Mouse (Mus musculus) midbrain, embryonic 11.5 days (tissue): ENCODE data around the gene Ttc16. TPM values are rescaled to one million over a fixed set of nuclear protein-coding genes. Genes with fewer than 3 reads are reported as not detected.
A peak's percentile ranks its signal among the peaks of the same experiment; 100 is the strongest.

ENCODE experiments used
- ATAC-seq: fragments of 200-750 bp; cut with Nextera tagmentation; 2 replicates; pipeline ENCODE4 v1.8.0; 2017; ENCODE audit warnings: moderate TSS enrichment, moderate library complexity; ENCODE audit not compliant: low FRiP score
- DNase-seq: peaks from one replicate; pipeline ENCODE4 v3.0.0; 2015; ENCODE audit warnings: low spot score; ENCODE audit errors: missing footprints
- H3K27ac ChIP-seq: fragments of 300-500 bp; sonication (generic); 2 replicates; pipeline ENCODE4 v1.5.1; 2014; ENCODE audit warnings: low read depth, low read length
- H3K27me3 ChIP-seq: fragments of 300-500 bp; sonication (generic); 2 replicates; pipeline ENCODE4 v1.6.1; 2014; ENCODE audit warnings: mild to moderate bottlenecking, low read length, moderate library complexity, mixed read lengths; ENCODE audit not compliant: control insufficient read depth, insufficient read depth
- H3K36me3 ChIP-seq: fragments of 300-500 bp; sonication (generic); 2 replicates; pipeline ENCODE4 v1.6.1; 2014; ENCODE audit warnings: mild to moderate bottlenecking, low read length, moderate library complexity, mixed read lengths; ENCODE audit not compliant: control insufficient read depth, insufficient read depth
- H3K4me1 ChIP-seq: fragments of 300-500 bp; sonication (generic); 2 replicates; pipeline ENCODE4 v1.6.1; 2014; ENCODE audit warnings: low read length; ENCODE audit not compliant: control insufficient read depth, insufficient read depth
- H3K4me2 ChIP-seq: fragments of 300-500 bp; sonication (generic); 2 replicates; pipeline ENCODE4 v1.6.1; 2014; ENCODE audit warnings: mild to moderate bottlenecking, moderate library complexity
- H3K4me3 ChIP-seq: fragments of 300-500 bp; sonication (generic); 2 replicates; pipeline ENCODE4 v1.5.1; 2014; ENCODE audit warnings: low read depth, low read length
- H3K9ac ChIP-seq: fragments of 300-500 bp; sonication (generic); 2 replicates; pipeline ENCODE4 v1.6.1; 2014; ENCODE audit warnings: low read length
- H3K9me3 ChIP-seq: fragments of 300-500 bp; sonication (generic); 2 replicates; pipeline ENCODE4 v1.6.1; 2016; ENCODE audit warnings: low read length; ENCODE audit not compliant: control insufficient read depth
- WGBS: fragments of 180-500 bp; shearing (Covaris S2); extraction: QIAGEN DNeasy Blood & Tissue Kit; methylation state at CpG from one replicate; pipeline ENCODE4 v1.1.7; 2014; 5-methylcytosine and 5-hydroxymethylcytosine counted together
- polyA plus RNA-seq: library from polyadenylated mRNA; unstranded; fragments of >200 nt; fragmentation: Nextera tagmentation; extraction: Ambion mirVana; gene quantifications from 2 replicates; pipeline ENCODE4 v1.2.1, GENCODE M21; 2014

Ttc16 gene
- 0.26 and 0.30 TPM in 2 replicates for polyA plus RNA-seq

DNA sequence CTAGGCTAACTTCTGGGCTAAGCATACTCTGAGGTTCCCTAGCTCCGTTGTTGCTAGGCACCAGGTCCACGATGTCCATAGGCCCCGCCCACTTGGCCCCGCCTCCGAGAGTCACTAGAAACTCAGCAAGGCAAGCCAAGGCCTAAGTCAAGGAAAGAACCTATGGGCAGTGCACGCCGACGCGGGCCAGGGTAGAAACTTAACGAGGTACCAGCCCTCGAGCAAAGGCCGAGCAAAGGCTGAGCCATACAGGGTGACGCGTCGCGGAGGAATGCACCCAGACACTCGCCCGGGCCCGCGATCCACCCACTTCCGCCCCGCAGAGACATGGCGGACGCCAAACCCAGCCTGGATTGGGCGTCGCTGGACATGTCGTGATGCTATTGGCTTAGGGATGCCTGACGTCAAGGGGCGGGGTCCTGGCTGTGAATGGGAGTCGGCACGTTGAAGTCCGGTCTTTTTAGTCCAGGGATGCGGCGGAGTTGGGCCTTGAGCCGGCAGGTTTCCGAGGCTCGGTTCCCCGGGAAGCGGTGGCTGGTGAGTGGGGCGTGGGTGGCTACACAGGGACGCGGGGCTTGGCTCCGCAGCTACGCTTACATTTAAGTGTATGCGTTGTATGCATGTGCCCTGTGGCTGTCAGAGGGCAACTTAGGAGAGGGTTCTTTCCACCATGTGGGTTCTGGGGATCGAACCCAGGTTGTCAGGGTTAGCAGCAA, at the start of gene Ttc16, which contains the start of gene Ptrh1:
TSS of gene Ttc16 (minus strand) at position 275 of the 716 bp plus-strand sequence.
TSS of gene Ptrh1 (plus strand) at position 428 of the 716 bp plus-strand sequence.
- H3K9ac ChIP-seq: peak within 1 kb of the TSS; percentile 58
- ATAC-seq: peak; percentile 97
- under 1% methylated on average over 46 of the region's 46 CpGs for WGBS

DNA sequence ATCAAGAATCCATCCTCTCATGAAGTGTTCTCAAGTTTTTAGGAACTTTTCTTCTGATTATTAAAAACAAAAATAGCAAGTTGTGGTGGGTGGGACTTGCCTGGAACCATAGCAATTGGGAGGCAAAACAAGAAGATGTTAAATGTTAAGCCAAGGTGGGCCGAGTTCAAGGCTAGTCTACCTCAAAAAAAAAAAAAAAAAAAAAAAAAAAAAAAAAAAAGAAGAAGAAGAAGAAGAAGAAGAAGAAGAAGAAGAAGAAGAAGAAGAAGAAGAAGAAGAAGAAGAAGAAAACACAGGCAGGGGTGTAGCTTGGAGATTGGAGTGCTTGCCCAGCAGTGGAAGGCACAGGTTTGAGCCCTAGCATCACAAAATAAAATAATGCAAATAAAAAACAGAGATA, 49.3 kb upstream of the Ttc16 start:
- 100% methylated on average over 1 of the region's 1 CpGs for WGBS
- H3K36me3 ChIP-seq: no peaks in the 10 kb centered on the region
- DNase-seq (no peak), ATAC-seq (no peak)
- H3K4me2 ChIP-seq: no peak overlapping the region
- H3K4me3 ChIP-seq: no peak overlapping the region
- H3K27me3 ChIP-seq: no peaks in the 10 kb centered on the region
- peaks cover 7% of the 10 kb centered on the region for H3K4me1 ChIP-seq
- H3K9me3 ChIP-seq: no peaks in the 10 kb centered on the region
- H3K27ac ChIP-seq: peak overlapping the region; percentile 67; the same call in 1 of the 2 replicates
- H3K9ac ChIP-seq: no peak overlapping the region

More for the DNA sequence above, at the start of gene Ttc16, which contains the start of gene Ptrh1:
- DNase-seq: peak; percentile 99
- H3K4me2 ChIP-seq: peak within 1 kb of the TSS; percentile 76
- H3K27ac ChIP-seq: no peak within 1 kb of the TSS
- no peaks in the 10 kb centered on the region for H3K9me3 ChIP-seq
- peak within 1 kb of the TSS; percentile 54 for H3K4me3 ChIP-seq
- no peaks in the 10 kb centered on the region for H3K36me3 ChIP-seq
- no peaks in the 10 kb centered on the region for H3K27me3 ChIP-seq
- H3K4me1 ChIP-seq: peaks cover 12% of the 10 kb centered on the region; the same call in 1 of the 2 replicates

DNA sequence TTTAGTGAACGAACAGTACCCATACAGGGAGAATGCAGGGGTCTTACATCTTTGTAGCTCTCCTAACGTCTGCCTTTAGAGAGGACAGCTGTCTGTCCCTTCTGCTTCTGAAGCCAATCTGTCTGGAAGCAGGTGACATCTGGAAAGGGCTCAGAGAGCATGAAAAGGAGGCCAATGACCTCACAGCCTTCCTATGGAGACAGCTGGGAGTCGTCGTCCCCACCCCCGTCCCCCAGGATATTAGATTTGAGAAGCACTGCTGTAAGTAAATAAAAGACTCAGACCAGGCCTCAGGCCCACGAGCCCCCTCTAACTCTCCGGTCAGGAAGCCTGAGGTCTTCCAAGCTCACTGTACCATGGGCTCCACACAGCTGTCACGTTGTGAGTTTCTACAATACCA, 48.7 kb upstream of the Ttc16 start:
- Histone ChIP-seq H3K27ac (peak overlapping the region; percentile 67), H3K27me3 (no peaks in the 10 kb centered on the region), H3K4me2 (no peak overlapping the region), H3K4me3 (no peak overlapping the region), H3K36me3 (no peaks in the 10 kb centered on the region), H3K4me1 (peaks cover 7% of the 10 kb centered on the region), H3K9ac (no peak overlapping the region), H3K9me3 (no peaks in the 10 kb centered on the region)
- DNase-seq: peak; percentile 87
- peak; percentile 38; the same call in 1 of the 2 replicates for ATAC-seq
- WGBS: 42% methylated on average over 8 of the region's 8 CpGs

DNA sequence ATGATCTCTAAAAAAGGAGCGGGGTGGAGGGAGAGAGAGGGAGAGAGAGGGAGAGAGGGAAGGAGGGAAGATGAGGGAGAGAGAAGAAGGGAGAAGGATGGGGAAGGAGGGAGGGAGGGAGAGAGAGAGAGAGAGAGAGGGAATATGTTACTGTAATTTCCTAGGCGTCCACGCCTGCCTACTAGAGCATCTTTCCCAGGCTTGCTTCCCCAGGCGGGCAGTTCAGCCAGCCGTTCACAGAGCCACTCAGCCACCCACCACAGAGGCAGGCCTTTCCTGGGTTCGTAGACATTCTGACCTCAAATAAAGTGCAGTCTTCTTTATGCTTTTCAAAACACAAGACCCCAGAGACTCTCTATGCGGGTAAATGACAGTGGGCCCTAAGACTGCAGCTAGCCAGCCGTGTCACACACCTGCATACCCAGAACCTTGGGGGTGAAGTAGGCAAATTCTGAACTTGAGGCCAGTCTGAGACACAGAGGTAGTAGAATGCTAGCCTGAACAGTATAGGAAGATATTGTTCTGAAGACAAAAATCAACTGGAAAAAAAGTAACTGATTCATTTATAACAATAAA, 48.2 kb upstream of the Ttc16 start:
- Histone ChIP-seq H3K4me3 (no peak overlapping the region), H3K9ac (peak overlapping the region; percentile 13; the same call in 1 of the 2 replicates), H3K4me1 (peaks cover 7% of the 10 kb centered on the region), H3K9me3 (no peaks in the 10 kb centered on the region), H3K4me2 (no peak overlapping the region), H3K36me3 (no peaks in the 10 kb centered on the region), H3K27me3 (no peaks in the 10 kb centered on the region), H3K27ac (peak overlapping the region; percentile 67; the same call in 1 of the 2 replicates)
- DNase-seq (peak; percentile 83), ATAC-seq (no peak)
- 74% methylated on average over 8 of the region's 8 CpGs for WGBS

DNA sequence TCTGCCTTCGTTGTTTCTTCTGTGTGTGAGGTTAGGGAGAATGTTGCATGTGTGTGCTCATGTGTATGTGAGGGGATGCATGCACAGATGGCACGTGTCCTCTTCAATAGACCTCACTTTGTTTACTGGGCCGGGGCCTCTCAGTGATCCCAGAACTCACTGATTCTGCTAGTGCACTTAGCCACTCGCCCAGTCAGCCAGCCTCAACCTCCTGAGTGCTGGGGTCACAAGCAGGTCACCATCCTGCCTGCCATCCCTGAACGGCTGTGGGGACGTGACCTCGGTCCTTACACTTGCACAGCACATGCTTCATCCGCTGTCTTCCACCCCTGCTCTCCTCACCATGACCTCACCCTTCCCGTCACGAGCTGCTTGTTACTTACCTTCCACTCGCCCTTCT, 47.7 kb upstream of the Ttc16 start:
- no peak overlapping the region; the same call in 1 of the 2 replicates for H3K27ac ChIP-seq
- WGBS: 65% methylated on average over 11 of the region's 11 CpGs
- DNase-seq: no peak

DNA sequence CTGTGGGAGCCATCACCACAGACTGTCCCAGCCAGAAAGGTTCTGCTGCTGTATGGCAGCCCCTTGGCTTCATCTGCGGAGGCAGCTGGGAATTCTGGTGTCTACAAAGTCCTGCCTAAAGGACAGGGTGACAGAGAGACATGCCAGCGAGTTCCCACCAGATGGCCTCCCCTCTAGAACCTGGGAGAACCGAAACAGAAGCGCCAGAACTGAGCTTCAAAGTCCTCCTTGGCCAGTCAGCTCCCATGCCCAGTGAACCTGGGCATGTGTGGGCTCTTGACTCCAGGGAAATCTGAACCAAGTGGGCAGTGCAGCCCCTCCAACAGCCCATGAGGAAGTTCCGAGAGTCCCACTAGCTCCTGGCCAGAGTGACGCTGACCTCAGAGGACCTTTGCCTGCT, 47.2 kb upstream of the Ttc16 start:
- Histone ChIP-seq H3K27ac (no peak overlapping the region), H3K9me3 (no peaks in the 10 kb centered on the region), H3K9ac (no peak overlapping the region), H3K27me3 (no peaks in the 10 kb centered on the region), H3K4me1 (peaks cover 7% of the 10 kb centered on the region), H3K4me2 (no peak overlapping the region), H3K4me3 (no peak overlapping the region), H3K36me3 (no peaks in the 10 kb centered on the region)
- DNase-seq: no peak
- no peak for ATAC-seq
- WGBS: 79% methylated on average over 6 of the region's 6 CpGs

More for the DNA sequence above, 47.7 kb upstream of the Ttc16 start:
- H3K9me3 ChIP-seq: no peaks in the 10 kb centered on the region
- H3K9ac ChIP-seq: peak overlapping the region; percentile 13; the same call in 1 of the 2 replicates
- H3K4me2 ChIP-seq: no peak overlapping the region
- no peaks in the 10 kb centered on the region for H3K36me3 ChIP-seq
- H3K4me1 ChIP-seq: peaks cover 7% of the 10 kb centered on the region
- ATAC-seq: no peak
- no peak overlapping the region for H3K4me3 ChIP-seq
- H3K27me3 ChIP-seq: no peaks in the 10 kb centered on the region

DNA sequence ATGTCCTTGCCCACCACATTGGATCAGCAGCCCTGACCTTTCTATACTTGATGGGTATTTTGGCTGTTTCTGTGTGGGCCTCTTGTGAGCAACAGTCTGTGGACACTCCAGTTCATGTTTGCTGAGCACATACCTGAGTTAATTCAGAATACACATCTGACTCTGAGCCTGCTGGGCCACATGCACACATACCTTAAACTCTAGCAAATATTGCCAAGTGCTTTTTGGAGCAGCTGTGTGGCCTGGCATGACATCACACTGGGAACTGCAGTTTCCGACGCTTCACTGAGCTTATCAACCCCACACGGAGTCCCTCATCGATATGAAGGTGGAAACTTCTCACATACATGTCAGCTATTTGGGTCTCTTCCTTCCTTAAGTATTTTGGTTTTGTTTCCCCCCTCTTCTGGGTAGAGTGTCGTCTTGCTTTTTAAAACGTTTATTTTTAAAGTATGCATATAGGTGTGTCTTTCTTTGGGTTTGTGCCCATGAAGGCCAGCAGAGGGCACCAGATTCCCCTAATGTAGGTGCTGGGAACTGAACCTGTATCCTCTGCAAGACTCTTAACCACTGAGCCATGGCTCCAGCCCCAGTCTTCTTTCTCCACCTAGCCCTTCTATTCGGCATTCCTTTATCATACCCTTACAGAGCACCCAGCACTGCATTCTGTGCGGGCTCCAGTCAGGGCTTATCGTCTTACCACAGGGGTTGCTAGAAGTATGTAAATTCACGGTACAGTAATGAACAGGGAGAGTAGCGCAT, 45.8 kb upstream of the Ttc16 start:
- no peaks in the 10 kb centered on the region for H3K27me3 ChIP-seq
- H3K9me3 ChIP-seq: no peaks in the 10 kb centered on the region
- ATAC-seq (no peak), DNase-seq (no peak)
- H3K9ac ChIP-seq: no peak overlapping the region
- WGBS: 73% methylated on average over 11 of the region's 11 CpGs
- no peak overlapping the region for H3K4me2 ChIP-seq
- H3K4me1 ChIP-seq: peaks cover 7% of the 10 kb centered on the region
- no peak overlapping the region for H3K27ac ChIP-seq
- no peak overlapping the region for H3K4me3 ChIP-seq
- no peaks in the 10 kb centered on the region for H3K36me3 ChIP-seq

DNA sequence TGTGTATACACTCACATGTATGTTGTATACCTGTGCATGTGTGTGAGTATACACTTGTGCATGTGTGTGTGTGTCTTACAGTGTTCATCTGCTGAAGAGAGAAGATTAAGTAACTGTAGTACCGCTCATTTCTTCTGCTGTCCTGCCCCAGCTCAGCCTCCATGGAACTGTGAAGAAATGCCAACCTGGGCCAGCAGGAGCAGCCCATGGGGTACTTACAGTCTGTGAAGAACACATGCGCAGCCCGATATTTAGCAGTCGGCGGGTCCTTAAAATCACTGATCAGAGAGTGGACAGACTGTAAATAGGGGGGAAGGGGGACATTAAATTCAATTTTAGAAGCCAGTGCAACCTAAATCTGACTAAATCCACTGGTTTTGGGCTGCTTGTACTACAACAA, 42.8 kb upstream of the Ttc16 start:
- Histone ChIP-seq H3K4me1 (no peaks in the 10 kb centered on the region), H3K9ac (no peak overlapping the region), H3K4me2 (no peak overlapping the region), H3K4me3 (no peak overlapping the region), H3K27me3 (no peaks in the 10 kb centered on the region), H3K36me3 (no peaks in the 10 kb centered on the region), H3K9me3 (no peaks in the 10 kb centered on the region), H3K27ac (no peak overlapping the region)
- DNase-seq (no peak), ATAC-seq (no peak)
- 91% methylated on average over 5 of the region's 5 CpGs for WGBS
